Mouse (Mus musculus) heart, embryonic 16.5 days (tissue): ENCODE results near the gene Gkap1. TPM values are rescaled to one million over a fixed set of nuclear protein-coding genes. Genes with fewer than 3 reads are reported as not detected.

ENCODE experiments used
- ATAC-seq: fragments of 200-750 bp; cut with Nextera tagmentation; replicated peaks from 2 replicates; pipeline ENCODE4 v1.8.0; 2017; ENCODE audit warnings: moderate number of reproducible peaks; ENCODE audit not compliant: insufficient read depth, low FRiP score; ENCODE audit errors: extremely low read depth
- H3K27ac ChIP-seq: fragments of 300-500 bp; sonication (generic); 2 replicates; pipeline ENCODE4 v1.5.1; 2014; ENCODE audit warnings: mild to moderate bottlenecking, low read length, control low read depth, moderate library complexity
- H3K27me3 ChIP-seq: fragments of 300-500 bp; sonication (generic); 2 replicates; pipeline ENCODE4 v1.6.1; 2014; ENCODE audit warnings: low read length, mixed read lengths; ENCODE audit not compliant: control insufficient read depth, insufficient read depth
- H3K36me3 ChIP-seq: fragments of 300-500 bp; sonication (generic); 2 replicates; pipeline ENCODE4 v1.6.1; 2014; ENCODE audit not compliant: control insufficient read depth, insufficient read depth
- H3K4me1 ChIP-seq: fragments of 300-500 bp; sonication (generic); 2 replicates; pipeline ENCODE4 v1.6.1; 2014; ENCODE audit warnings: low read length, mixed read lengths; ENCODE audit not compliant: control insufficient read depth, insufficient read depth
- H3K4me2 ChIP-seq: fragments of 300-500 bp; sonication (generic); 2 replicates; pipeline ENCODE4 v1.6.1; 2014; ENCODE audit warnings: low read depth, mild to moderate bottlenecking, control low read depth, low read length
- H3K4me3 ChIP-seq: fragments of 300-500 bp; sonication (generic); 2 replicates; pipeline ENCODE4 v1.5.1; 2014; ENCODE audit warnings: mild to moderate bottlenecking, control low read depth, low read length
- H3K9ac ChIP-seq: fragments of 300-500 bp; sonication (generic); 2 replicates; pipeline ENCODE4 v1.6.1; 2014; ENCODE audit warnings: low read length, control low read depth
- H3K9me3 ChIP-seq: fragments of 300-500 bp; sonication (generic); replicated peaks from 2 replicates; pipeline ENCODE4 v1.6.1; 2016; ENCODE audit warnings: low read length; ENCODE audit not compliant: control insufficient read depth
- WGBS: fragments of 180-500 bp; shearing (Covaris S2); extraction: QIAGEN DNeasy Blood & Tissue Kit; methylation state at CpG from one replicate; pipeline ENCODE4 v1.1.7; 2014; 5-methylcytosine and 5-hydroxymethylcytosine counted together
- polyA plus RNA-seq: library from polyadenylated mRNA; unstranded; fragments of >200 nt; fragmentation: Nextera tagmentation; extraction: Ambion mirVana; gene quantifications from 2 replicates; pipeline ENCODE4 v1.2.1, GENCODE M21; 2015

Gene Gkap1
- polyA plus RNA-seq, 1 experiment from 2014 or later: 17.0 TPM

- H3K27me3 ChIP-seq: no peaks in the 10 kb centered on the region
- no peaks in the 10 kb centered on the region for H3K9me3 ChIP-seq
- H3K4me1 ChIP-seq: peaks cover 20% of the 10 kb centered on the region
- H3K27ac ChIP-seq: no peak overlapping the region
- peaks cover 3% of the 10 kb centered on the region; the same call in 1 of the 2 replicates for H3K36me3 ChIP-seq
- WGBS: 92% methylated on average over 3 of the region's 3 CpGs
- no peak for ATAC-seq
- H3K4me2 ChIP-seq: no peak overlapping the region
- H3K9ac ChIP-seq: no peak overlapping the region
- no peak overlapping the region for H3K4me3 ChIP-seq
Observed at GRCm38 (mm10) chr13:58201908-58202307, 73.6 kb downstream of the Gkap1 start.

GRCm38 (mm10) chr13:58201343-58201742 is 74.2 kb downstream of the Gkap1 start:
- ATAC-seq: no peak
- H3K36me3 ChIP-seq: peaks cover 3% of the 10 kb centered on the region; the same call in 1 of the 2 replicates
- no peaks in the 10 kb centered on the region for H3K9me3 ChIP-seq
- H3K9ac ChIP-seq: no peak overlapping the region
- no peaks in the 10 kb centered on the region for H3K27me3 ChIP-seq
- peaks cover 20% of the 10 kb centered on the region for H3K4me1 ChIP-seq
- 82% methylated on average over 6 of the region's 6 CpGs for WGBS
- no peak overlapping the region for H3K4me3 ChIP-seq
- H3K27ac ChIP-seq: no peak overlapping the region
- H3K4me2 ChIP-seq: no peak overlapping the region

- Histone ChIP-seq H3K27ac (no peak overlapping the region), H3K4me3 (no peak overlapping the region), H3K9ac (no peak overlapping the region), H3K27me3 (no peaks in the 10 kb centered on the region), H3K9me3 (no peaks in the 10 kb centered on the region), H3K4me2 (no peak overlapping the region), H3K4me1 (peaks cover 15% of the 10 kb centered on the region; the same call in 1 of the 2 replicates), H3K36me3 (peaks cover 16% of the 10 kb centered on the region; the same call in 1 of the 2 replicates)
- WGBS: 54% methylated on average over 7 of the region's 7 CpGs
- no peak for ATAC-seq
Observed at GRCm38 (mm10) chr13:58197981-58198640, 77.4 kb downstream of the Gkap1 start.

- peaks cover 15% of the 10 kb centered on the region; the same call in 1 of the 2 replicates for H3K4me1 ChIP-seq
- no peak overlapping the region for H3K4me3 ChIP-seq
- WGBS: 73% methylated on average over 3 of the region's 3 CpGs
- no peak for ATAC-seq
- H3K27ac ChIP-seq: no peak overlapping the region
- no peaks in the 10 kb centered on the region for H3K27me3 ChIP-seq
- peaks cover 21% of the 10 kb centered on the region for H3K36me3 ChIP-seq
- no peak overlapping the region for H3K9ac ChIP-seq
- no peaks in the 10 kb centered on the region for H3K9me3 ChIP-seq
- H3K4me2 ChIP-seq: no peak overlapping the region
Observed at GRCm38 (mm10) chr13:58197211-58197610, 78.3 kb downstream of the Gkap1 start.

GRCm38 (mm10) chr13:58194908-58195307 is 80.6 kb downstream of the Gkap1 start:
- Histone ChIP-seq H3K4me2 (no peak overlapping the region), H3K4me1 (0 out of 2 replicates have a peak, but pooled peaks cover 12% of the 10 kb centered on the region), H3K27ac (no peak overlapping the region), H3K9me3 (no peaks in the 10 kb centered on the region), H3K27me3 (no peaks in the 10 kb centered on the region), H3K4me3 (no peak overlapping the region), H3K9ac (no peak overlapping the region), H3K36me3 (peaks cover 41% of the 10 kb centered on the region)
- WGBS: 85% methylated on average over 3 of the region's 3 CpGs
- no peak for ATAC-seq

GRCm38 (mm10) chr13:58193221-58193620 is 82.3 kb downstream of the Gkap1 start:
- Histone ChIP-seq H3K27me3 (no peaks in the 10 kb centered on the region), H3K4me2 (no peak overlapping the region), H3K9ac (no peak overlapping the region), H3K4me1 (0 out of 2 replicates have a peak, but pooled peaks cover 4% of the 10 kb centered on the region), H3K27ac (no peak overlapping the region), H3K4me3 (no peak overlapping the region), H3K9me3 (no peaks in the 10 kb centered on the region), H3K36me3 (peaks cover 41% of the 10 kb centered on the region)
- no peak for ATAC-seq
- 96% methylated on average over 3 of the region's 3 CpGs for WGBS

- H3K9ac ChIP-seq: no peak overlapping the region
- H3K36me3 ChIP-seq: peaks cover 38% of the 10 kb centered on the region
- WGBS: 94% methylated on average over 6 of the region's 6 CpGs
- H3K27ac ChIP-seq: no peak overlapping the region
- no peak for ATAC-seq
- no peak overlapping the region for H3K4me3 ChIP-seq
- H3K9me3 ChIP-seq: no peaks in the 10 kb centered on the region
- no peak overlapping the region for H3K4me2 ChIP-seq
- no peaks in the 10 kb centered on the region for H3K4me1 ChIP-seq
- no peaks in the 10 kb centered on the region for H3K27me3 ChIP-seq
Observed at GRCm38 (mm10) chr13:58192146-58192545, 83.4 kb downstream of the Gkap1 start.

GRCm38 (mm10) chr13:58191516-58191915 is 84.0 kb downstream of the Gkap1 start:
- Histone ChIP-seq H3K4me1 (no peaks in the 10 kb centered on the region), H3K4me2 (no peak overlapping the region), H3K36me3 (peaks cover 38% of the 10 kb centered on the region), H3K4me3 (no peak overlapping the region), H3K9ac (no peak overlapping the region), H3K27me3 (no peaks in the 10 kb centered on the region), H3K9me3 (no peaks in the 10 kb centered on the region), H3K27ac (no peak overlapping the region)
- no peak for ATAC-seq
- WGBS: 97% methylated on average over 14 of the region's 14 CpGs

- no peak for ATAC-seq
- 76% methylated on average over 5 of the region's 5 CpGs for WGBS
Observed at GRCm38 (mm10) chr13:58189473-58189872, 86.0 kb downstream of the Gkap1 start.

More at GRCm38 (mm10) chr13:58189473-58189872, 86.0 kb downstream of the Gkap1 start:
- Histone ChIP-seq H3K27me3 (no peaks in the 10 kb centered on the region), H3K9ac (no peak overlapping the region), H3K9me3 (no peaks in the 10 kb centered on the region), H3K4me1 (no peaks in the 10 kb centered on the region), H3K36me3 (peaks cover 30% of the 10 kb centered on the region), H3K27ac (no peak overlapping the region), H3K4me3 (no peak overlapping the region), H3K4me2 (no peak overlapping the region)
